Mouse (Mus musculus): ENCODE data around the gene Sin3b. TPM values are rescaled to one million over a fixed set of nuclear protein-coding genes. Genes with fewer than 3 reads are reported as not detected.

The Sin3b gene
- polyA plus RNA-seq, 1 experiment, result 394 TPM

- Histone ChIP-seq H3K4me3 (ENCODE audit: control insufficient read depth, insufficient read depth, low read length) (no peak overlapping the region), H3K36me3 (ENCODE audit: control insufficient read depth, insufficient read depth, low read length) (peaks cover 87% of the 10 kb centered on the region), H3K27me3 (ENCODE audit: control insufficient read depth, insufficient read depth, low read length) (no peaks in the 10 kb centered on the region), H3K4me1 (replicated peaks; ENCODE audit: control insufficient read depth, insufficient read depth, low read length) (no peaks in the 10 kb centered on the region), H3K27ac (ENCODE audit: control insufficient read depth, insufficient read depth, low read length) (no peak overlapping the region)
- no peak for DNase-seq
- WGBS, result 98% methylated on average over 6 of the region's 6 CpGs
- no peak for TF ChIP-seq CTCF (IDR thresholded peaks at IDR 0.05; ENCODE audit: borderline replicate concordance, control insufficient read depth, extremely low read depth, insufficient read depth, low read length, poor library complexity)
These were observed 27.2 kb downstream of the Sin3b start for GRCm38 (mm10) chr8:72750266-72750665.

- 90% methylated on average over 3 of the region's 3 CpGs for WGBS
- no peaks in the 10 kb centered on the region for H3K27me3 ChIP-seq (ENCODE audit: control insufficient read depth, insufficient read depth, low read length)
- H3K4me1 ChIP-seq (replicated peaks; ENCODE audit: control insufficient read depth, insufficient read depth, low read length), result no peaks in the 10 kb centered on the region
- H3K36me3 ChIP-seq (ENCODE audit: control insufficient read depth, insufficient read depth, low read length), result peaks cover 87% of the 10 kb centered on the region
- H3K27ac ChIP-seq (ENCODE audit: control insufficient read depth, insufficient read depth, low read length), result no peak overlapping the region
- H3K4me3 ChIP-seq (ENCODE audit: control insufficient read depth, insufficient read depth, low read length), result no peak overlapping the region
- TF ChIP-seq POLR2A (IDR thresholded peaks at IDR 0.05; ENCODE audit: control insufficient read depth, extremely low read depth, insufficient read depth, low read length, poor library complexity), result no peak
- no peak for TF ChIP-seq CTCF (IDR thresholded peaks at IDR 0.05; ENCODE audit: borderline replicate concordance, control insufficient read depth, extremely low read depth, insufficient read depth, low read length, poor library complexity)
- DNase-seq, result no peak
These were observed 28.0 kb downstream of the Sin3b start for GRCm38 (mm10) chr8:72751126-72751525.

GRCm38 (mm10) chr8:72752289-72752688 lies 29.2 kb downstream of the Sin3b start:
- no peaks in the 10 kb centered on the region for H3K4me1 ChIP-seq (replicated peaks; ENCODE audit: control insufficient read depth, insufficient read depth, low read length)
- 95% methylated on average over 3 of the region's 3 CpGs for WGBS
- no peak for DNase-seq
- H3K27ac ChIP-seq (ENCODE audit: control insufficient read depth, insufficient read depth, low read length), result no peak overlapping the region
- peaks cover 88% of the 10 kb centered on the region for H3K36me3 ChIP-seq (ENCODE audit: control insufficient read depth, insufficient read depth, low read length)
- H3K27me3 ChIP-seq (ENCODE audit: control insufficient read depth, insufficient read depth, low read length), result no peaks in the 10 kb centered on the region
- TF ChIP-seq POLR2A (IDR thresholded peaks at IDR 0.05; ENCODE audit: control insufficient read depth, extremely low read depth, insufficient read depth, low read length, poor library complexity) (no peak), CTCF (IDR thresholded peaks at IDR 0.05; ENCODE audit: borderline replicate concordance, control insufficient read depth, extremely low read depth, insufficient read depth, low read length, poor library complexity) (no peak)
- H3K4me3 ChIP-seq (ENCODE audit: control insufficient read depth, insufficient read depth, low read length), result no peak overlapping the region

DNA sequence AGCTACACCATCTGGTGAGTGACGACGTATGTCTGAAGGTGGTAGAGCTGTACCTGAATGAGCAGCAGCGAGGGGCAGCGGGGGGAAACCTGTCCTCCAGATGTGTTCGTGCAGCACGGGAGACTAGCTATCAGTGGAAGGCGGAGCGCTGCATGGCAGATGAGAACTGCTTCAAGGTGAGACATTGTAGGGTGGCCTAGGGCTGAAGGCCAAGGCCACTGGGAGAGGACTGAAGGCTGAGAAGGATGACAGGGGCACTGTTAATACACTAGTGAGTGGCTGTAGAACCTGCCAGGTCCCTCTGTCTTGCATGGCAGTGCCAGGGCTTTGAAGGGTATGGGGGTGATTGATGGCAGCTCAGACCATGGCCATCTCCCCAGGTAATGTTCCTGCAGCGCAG lies 30.1 kb downstream of the Sin3b start:
- Histone ChIP-seq H3K36me3 (ENCODE audit: control insufficient read depth, insufficient read depth, low read length) (peaks cover 86% of the 10 kb centered on the region), H3K4me3 (ENCODE audit: control insufficient read depth, insufficient read depth, low read length) (no peak overlapping the region), H3K27ac (ENCODE audit: control insufficient read depth, insufficient read depth, low read length) (no peak overlapping the region), H3K4me1 (replicated peaks; ENCODE audit: control insufficient read depth, insufficient read depth, low read length) (no peaks in the 10 kb centered on the region), H3K27me3 (ENCODE audit: control insufficient read depth, insufficient read depth, low read length) (no peaks in the 10 kb centered on the region)
- TF ChIP-seq CTCF (IDR thresholded peaks at IDR 0.05; ENCODE audit: borderline replicate concordance, control insufficient read depth, extremely low read depth, insufficient read depth, low read length, poor library complexity), result no peak
- TF ChIP-seq POLR2A (IDR thresholded peaks at IDR 0.05; ENCODE audit: control insufficient read depth, extremely low read depth, insufficient read depth, low read length, poor library complexity), result no peak
- WGBS, result 99% methylated on average over 9 of the region's 9 CpGs
- peak; percentile 0 for DNase-seq

DNA sequence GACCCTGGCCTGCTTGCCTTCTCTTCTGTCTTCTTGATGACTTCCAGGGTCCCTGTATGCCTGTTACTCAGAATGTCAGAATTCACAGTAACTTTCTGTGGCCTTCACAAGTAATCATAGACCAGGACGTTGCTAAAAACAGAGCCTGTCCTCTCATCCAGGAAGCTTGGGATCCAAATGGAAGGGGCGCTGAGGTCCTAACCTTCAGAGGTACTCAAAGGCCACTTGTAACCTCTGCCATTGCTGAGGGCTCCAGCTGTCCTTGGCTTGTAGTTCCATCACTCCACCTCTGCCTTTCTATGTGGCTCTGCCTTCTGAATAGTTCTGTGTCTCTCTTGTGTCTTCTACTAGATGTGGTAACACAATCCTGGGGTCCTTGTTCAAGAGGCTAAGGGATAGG lies 30.7 kb downstream of the Sin3b start:
- Histone ChIP-seq H3K4me1 (replicated peaks; ENCODE audit: control insufficient read depth, insufficient read depth, low read length) (no peaks in the 10 kb centered on the region), H3K27ac (ENCODE audit: control insufficient read depth, insufficient read depth, low read length) (no peak overlapping the region), H3K36me3 (ENCODE audit: control insufficient read depth, insufficient read depth, low read length) (peaks cover 81% of the 10 kb centered on the region), H3K27me3 (ENCODE audit: control insufficient read depth, insufficient read depth, low read length) (no peaks in the 10 kb centered on the region), H3K4me3 (ENCODE audit: control insufficient read depth, insufficient read depth, low read length) (no peak overlapping the region)
- whole genome bisulfite sequencing, result 96% methylated on average over 2 of the region's 2 CpGs
- peak; percentile 0 for DNase-seq
- TF ChIP-seq POLR2A (IDR thresholded peaks at IDR 0.05; ENCODE audit: control insufficient read depth, extremely low read depth, insufficient read depth, low read length, poor library complexity), result no peak
- TF ChIP-seq CTCF (IDR thresholded peaks at IDR 0.05; ENCODE audit: borderline replicate concordance, control insufficient read depth, extremely low read depth, insufficient read depth, low read length, poor library complexity), result no peak

DNA sequence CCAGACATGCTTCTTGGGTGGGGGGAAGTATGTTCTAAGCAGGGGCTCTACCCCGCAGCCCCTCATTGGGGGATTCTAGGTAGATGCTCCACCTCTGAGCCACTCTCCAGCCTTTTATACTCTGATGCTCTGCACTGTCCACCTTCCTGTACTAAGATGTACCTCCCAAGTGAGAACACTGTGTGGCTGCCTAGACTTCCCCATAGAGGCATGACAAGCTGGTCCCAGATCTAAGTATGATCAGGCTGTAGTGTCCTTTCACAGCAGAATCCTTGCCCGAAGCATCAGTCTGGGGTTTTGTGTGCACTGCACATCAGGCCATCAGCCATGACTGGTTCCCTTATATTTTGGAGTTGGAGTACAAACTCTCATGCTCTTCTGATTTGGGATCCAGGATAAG lies 32.9 kb downstream of the Sin3b start:
- Histone ChIP-seq H3K27me3 (ENCODE audit: control insufficient read depth, insufficient read depth, low read length) (no peaks in the 10 kb centered on the region), H3K4me3 (ENCODE audit: control insufficient read depth, insufficient read depth, low read length) (no peak overlapping the region), H3K36me3 (ENCODE audit: control insufficient read depth, insufficient read depth, low read length) (peaks cover 59% of the 10 kb centered on the region), H3K27ac (ENCODE audit: control insufficient read depth, insufficient read depth, low read length) (no peak overlapping the region), H3K4me1 (replicated peaks; ENCODE audit: control insufficient read depth, insufficient read depth, low read length) (peaks cover under 1% of the 10 kb centered on the region)
- WGBS, result 98% methylated on average over 2 of the region's 2 CpGs
- peak; percentile 0 for DNase-seq
- TF ChIP-seq POLR2A (IDR thresholded peaks at IDR 0.05; ENCODE audit: control insufficient read depth, extremely low read depth, insufficient read depth, low read length, poor library complexity) (no peak), CTCF (IDR thresholded peaks at IDR 0.05; ENCODE audit: borderline replicate concordance, control insufficient read depth, extremely low read depth, insufficient read depth, low read length, poor library complexity) (no peak)

GRCm38 (mm10) chr8:72756771-72757390 lies 33.8 kb downstream of the Sin3b start:
- Histone ChIP-seq H3K4me3 (ENCODE audit: control insufficient read depth, insufficient read depth, low read length) (no peak overlapping the region), H3K27me3 (ENCODE audit: control insufficient read depth, insufficient read depth, low read length) (no peaks in the 10 kb centered on the region), H3K36me3 (ENCODE audit: control insufficient read depth, insufficient read depth, low read length) (peaks cover 50% of the 10 kb centered on the region), H3K27ac (ENCODE audit: control insufficient read depth, insufficient read depth, low read length) (no peak overlapping the region), H3K4me1 (replicated peaks; ENCODE audit: control insufficient read depth, insufficient read depth, low read length) (peaks cover 9% of the 10 kb centered on the region)
- WGBS, result 98% methylated on average over 35 of the region's 35 CpGs
- DNase-seq, result peak; percentile 1
- TF ChIP-seq CTCF (IDR thresholded peaks at IDR 0.05; ENCODE audit: borderline replicate concordance, control insufficient read depth, extremely low read depth, insufficient read depth, low read length, poor library complexity) (no peak), POLR2A (IDR thresholded peaks at IDR 0.05; ENCODE audit: control insufficient read depth, extremely low read depth, insufficient read depth, low read length, poor library complexity) (no peak)
